Mouse (Mus musculus) natural killer cell, adult 2 months (primary cell): Measurements from ENCODE around the gene Lcmt1.

Experiments
- DNase-seq, 2 experiments: peaks; one replicate each; pipeline ENCODE4 v3.0.0; 2022; ENCODE audit warnings: low spot score in 2 of 2

Gene Lcmt1

DNA sequence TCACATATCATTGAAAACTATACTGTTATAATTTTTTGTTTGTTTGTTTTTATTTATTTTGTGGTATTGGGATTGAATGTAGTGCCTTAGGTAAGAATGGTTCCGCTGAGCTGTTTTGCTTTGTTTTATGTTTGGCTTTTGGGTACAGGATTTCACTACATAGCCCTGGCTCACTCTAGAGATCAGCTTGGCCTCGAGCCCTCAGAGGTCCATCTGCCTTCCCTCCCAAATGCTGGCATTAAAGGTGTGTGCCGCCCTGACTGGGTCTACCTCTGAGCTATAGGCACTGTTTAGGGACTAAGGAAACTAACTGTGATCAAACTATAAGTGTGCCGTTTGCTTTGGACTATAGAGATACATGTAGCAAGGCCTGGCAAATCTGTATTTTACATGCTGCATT, 29.7 kb downstream of the Lcmt1 start:
- DNase-seq: no peak

DNA sequence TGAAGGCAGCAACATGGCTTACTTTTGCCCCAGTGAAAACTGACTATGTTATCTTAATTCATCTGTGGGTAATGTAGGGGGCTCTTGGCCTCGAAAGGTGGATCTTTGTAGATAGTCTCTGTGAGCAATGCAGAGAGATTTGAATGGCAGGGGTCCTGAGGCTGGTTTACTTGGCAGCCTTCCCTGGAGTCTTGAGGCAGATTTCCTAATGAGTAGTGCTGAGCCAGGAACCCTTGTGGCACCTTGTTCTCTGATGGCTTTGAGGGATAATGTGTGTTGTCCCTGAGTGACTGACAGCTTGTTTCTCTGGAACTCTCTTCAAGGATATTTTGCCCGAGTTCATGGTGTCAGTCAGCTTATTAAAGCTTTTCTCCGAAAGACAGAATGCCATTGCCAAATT, 31.5 kb downstream of the Lcmt1 start:
- DNase-seq: no peak

DNA sequence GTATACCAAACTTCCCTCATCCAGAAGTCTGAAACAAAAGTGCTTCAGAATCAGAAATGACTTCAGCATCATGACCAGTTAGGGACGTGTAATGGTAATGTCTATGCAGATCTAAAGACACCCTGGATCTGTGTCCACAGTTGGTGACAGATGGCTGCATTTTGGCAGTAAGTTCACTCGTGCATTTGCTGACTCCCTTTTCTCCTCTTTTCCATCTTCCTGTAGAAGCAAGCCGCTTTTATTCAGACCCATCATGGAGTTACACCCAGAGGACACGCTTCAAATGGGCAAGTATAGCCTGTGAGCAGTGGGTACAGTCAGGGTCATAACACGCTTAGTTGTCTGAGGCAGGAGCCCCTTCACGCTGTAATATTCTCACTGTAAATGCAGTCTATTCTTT, 34.6 kb downstream of the Lcmt1 start:
- no peak for DNase-seq

DNA sequence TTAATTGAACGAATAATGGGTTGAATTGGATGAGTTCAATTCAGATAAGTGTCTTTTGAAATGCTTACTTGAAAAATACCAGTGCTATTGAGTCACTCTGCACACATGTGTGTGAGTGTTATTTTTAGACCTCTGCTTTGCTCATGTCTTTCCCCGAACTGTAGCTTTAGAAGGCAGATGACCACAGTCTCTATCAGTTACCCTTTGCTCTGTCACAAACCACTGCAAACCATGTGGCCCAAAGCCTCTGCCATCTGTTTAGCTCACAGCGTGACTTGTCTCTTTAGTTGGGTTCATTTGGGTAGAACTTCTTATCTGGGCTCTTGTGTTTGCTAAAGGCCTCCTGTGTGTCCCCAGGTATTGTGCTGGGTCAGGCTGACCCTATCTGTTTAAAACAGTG, 36.0 kb downstream of the Lcmt1 start:
- DNase-seq: no peak

DNA sequence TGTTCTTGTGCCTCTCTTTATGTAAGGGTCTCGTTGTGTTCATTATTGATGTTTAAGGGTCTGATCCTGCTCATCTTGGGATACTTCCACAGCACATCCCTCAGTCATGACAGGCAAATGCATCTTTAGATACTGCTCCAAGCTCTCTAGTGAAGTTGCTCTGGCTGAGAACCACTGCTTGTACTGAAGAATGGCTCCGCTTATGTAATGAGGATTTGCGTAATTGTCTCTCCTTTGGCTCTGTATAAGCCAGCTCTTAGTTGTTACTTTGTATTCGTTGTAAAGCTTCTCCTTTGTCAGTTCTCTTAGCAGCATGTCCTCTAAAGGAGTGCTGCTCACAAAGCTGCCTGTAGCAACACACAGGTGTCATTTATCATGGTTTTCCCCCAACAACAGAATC, 37.4 kb downstream of the Lcmt1 start:
- no peak for DNase-seq

DNA sequence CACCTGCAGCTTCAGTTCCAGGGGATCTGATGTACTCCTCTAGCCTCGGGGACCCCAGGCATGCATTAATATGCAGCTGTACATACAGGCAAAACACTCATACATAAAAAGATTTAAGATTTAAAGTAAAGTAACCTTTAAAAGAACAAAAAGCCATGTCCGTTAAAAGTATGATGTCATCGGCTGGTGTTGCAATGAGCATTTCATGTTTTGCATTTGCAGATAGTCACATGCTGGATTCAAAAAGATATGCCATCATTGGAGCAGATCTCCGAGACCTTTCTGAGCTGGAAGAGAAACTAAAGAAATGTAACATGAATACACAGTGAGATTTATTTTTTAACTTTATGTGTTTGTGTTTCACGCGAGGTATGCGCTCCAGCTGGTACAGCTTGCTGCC, 40.9 kb downstream of the Lcmt1 start:
- no peak for DNase-seq

DNA sequence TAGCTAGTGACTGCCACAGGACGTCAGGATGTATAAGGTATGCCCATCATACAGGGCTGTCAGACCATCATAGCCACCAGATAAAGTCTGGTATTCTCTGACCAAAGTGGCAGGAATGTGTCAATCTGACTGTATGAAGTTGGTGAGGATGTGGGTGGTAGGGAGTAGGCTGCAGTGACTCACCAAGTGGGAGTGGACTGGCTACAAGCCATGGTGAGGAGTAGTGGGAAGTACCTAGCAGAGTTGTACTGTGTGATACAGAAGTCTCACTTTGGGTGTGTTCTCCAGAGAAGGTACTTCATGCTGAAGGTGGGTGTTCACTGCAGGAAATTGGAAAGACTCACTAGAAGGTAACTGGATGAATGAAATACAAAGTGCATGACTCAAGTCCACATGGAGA, 41.5 kb downstream of the Lcmt1 start:
- peak in 1 of 2 experiments; percentile 13 for DNase-seq

DNA sequence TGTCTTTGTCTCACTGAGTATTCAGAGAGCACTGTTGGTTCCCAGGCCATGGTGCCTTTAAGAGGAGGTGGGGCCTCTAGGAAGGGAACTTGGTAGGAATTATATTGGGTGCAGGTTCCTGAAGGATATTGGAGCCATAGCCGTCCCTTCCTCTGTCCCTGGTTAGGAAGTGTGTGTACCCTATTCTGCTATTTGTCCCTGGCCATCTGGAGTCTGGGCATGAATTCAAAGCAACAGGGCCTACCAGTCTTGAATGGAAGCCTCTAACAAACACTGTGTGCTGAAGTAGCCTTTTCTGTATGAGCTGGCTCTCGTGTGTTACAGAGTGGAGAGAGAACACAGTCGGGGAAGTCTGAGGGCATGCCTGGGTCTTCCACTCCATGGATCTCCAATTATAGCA, 42.6 kb downstream of the Lcmt1 start:
- DNase-seq: no peak

DNA sequence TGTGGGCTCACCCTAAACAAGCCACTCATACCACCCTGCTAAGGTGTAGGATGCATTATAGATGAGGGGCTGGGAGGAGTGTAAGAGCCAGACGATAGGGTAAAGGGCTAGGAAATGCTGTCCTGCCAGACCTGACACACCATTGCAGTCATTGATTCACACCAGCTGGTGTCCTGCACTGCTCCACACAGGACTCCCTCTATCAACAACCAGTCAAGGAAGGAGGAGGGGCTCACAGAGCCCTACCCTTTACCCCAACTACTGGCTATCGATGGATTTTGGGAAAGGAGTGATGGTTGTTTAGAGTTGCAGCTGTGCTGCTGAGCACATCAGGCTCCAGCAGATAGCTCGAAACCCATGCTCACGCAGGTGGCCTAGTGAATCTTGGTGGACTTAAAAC, 47.2 kb downstream of the Lcmt1 start:
- no peak for DNase-seq

DNA sequence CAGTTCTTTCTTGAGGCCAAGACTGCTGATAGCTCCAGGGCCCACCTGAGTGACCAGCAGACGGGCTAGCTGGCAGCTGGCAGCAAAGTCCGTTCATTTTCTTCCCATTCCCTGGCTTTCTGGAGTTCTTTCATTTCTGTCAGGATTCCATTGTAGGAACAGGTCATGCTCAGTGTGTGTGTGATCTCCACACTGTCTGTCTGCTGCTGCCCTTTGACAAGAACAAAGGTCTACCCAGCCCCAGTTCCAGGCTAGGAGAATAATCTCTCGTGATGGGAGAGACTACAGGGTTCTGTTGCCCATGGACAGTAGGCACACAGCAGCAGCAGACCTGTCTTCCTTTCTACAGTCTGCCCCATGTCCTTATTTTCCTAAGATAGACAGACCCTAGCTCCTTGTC, 48.1 kb downstream of the Lcmt1 start:
- DNase-seq: no peak

DNA sequence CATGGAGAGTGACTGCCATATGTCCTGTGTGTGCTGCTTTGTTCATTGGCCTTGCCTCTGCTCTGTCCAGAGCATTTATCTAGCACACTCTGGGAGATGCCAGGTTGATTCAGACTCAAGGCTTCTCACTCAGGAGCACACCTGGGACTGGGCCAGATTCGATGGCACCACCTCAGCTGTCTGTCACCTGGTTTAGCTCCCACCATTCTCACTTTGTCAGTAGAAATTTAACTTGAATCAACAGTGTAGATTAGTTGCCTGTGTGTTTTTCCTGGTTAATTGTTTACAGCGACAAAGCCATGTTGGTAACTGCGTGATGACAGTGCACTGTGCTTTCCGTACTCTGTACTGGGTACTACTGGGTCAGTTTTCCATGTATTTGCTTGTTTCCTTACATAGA, 50.4 kb downstream of the Lcmt1 start:
- no peak for DNase-seq

DNA sequence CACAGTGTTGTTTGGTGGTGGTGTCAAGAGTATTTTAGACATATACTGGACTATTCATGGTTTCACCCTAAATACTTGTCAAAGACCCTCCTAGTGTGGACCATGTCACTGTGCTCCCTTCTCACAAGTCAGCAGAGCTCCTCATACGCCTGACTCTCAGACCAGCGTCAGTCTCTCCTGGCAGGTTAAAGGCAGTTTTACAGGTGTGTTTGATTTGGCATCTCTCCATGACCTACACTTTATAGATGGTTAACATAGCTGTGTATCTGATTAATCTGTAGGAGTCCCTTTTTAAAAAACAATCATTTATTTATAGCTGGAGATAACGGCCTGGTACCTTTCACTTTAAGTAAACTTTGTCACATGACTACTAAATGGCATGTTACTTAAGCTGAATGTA, 52.4 kb downstream of the Lcmt1 start:
- no peak for DNase-seq

DNA sequence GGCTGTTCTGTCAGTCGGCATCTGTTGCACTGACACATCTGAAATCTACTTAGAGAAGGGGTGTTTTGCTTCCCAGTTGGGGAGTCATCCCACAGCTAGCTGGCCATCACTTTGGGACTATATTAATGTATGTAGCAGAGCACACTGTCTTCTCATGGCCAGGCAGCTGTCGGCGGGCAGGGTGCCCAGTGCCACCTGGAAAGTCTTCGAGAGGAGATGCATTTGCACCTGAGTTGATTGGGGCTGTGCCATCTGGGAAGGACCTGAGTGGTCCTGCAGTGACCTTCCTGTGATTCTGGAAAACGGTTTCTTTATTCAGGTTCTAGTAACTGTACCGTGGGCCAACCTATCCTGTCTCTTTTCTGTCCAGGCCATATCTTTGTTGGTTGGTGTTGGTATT, 54.7 kb downstream of the Lcmt1 start:
- DNase-seq: no peak

DNA sequence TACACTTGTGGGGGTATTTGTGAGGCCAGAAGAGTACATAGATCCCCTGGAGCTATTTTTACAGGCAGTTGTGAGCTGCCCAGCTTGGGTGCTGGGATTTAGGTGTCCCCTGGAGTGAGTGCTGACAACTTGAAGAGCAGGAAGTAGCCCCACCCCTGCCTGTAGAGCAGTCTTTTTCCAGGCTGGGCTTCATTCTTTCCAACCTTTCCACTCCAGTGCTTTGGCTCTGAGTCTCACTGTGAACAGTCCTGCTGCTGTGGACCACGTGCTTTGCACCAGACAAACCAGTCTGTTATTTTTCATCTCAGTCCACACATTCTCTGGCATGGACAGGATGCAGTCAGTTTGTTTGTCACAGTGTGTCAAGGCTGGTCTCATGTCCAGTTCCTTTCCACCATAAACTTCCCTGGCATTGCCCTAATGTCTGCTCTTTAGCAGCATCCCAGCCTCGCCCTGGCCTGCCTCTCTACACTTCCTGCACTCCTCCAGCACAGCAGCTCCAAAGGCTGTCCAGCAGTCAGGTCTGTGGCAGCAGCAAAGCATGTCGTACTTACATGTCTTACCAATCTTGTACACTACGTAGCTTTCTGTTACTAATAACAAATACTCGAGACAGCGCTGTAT, 55.7 kb downstream of the Lcmt1 start:
- DNase-seq: no peak

DNA sequence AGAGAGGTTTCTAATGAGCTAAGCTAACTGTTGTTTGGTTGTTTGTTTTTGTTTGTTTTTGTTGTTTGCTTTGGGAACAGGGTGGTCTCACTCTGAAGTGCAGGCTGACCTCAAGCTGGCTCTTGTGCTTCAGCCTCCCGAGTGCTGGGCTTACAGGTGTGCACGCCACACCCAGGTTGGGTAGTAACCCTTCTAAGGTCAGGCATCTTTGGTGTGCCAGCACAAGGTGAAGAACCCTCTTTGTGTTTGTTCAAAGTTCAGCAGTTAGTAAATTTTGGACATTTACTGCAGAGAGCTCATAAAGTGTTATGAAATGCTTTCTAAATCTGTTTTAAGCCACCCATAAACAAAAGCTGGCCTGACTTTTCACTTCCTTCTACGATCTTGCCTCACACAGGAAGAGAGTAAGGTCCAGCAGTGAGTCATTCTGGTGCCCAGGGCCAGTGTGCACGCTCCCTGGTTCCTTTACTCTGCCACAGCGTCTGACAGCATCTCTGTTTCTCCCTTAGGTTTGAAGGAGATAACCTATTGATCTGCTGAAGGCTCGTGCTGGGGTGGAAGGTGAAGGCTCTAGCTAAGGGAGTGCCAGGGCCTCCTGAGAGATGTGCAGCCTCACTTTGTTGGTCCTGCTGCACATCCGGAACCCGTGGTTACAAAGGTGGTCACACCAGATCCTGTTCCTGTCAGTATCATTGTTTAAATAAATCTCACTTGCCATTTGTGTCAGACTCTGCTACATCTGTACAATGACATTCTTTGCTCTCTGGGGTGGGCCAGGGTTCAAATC, 60.2 kb downstream of the Lcmt1 start:
- DNase-seq: peak; percentile 21 to 31

DNA sequence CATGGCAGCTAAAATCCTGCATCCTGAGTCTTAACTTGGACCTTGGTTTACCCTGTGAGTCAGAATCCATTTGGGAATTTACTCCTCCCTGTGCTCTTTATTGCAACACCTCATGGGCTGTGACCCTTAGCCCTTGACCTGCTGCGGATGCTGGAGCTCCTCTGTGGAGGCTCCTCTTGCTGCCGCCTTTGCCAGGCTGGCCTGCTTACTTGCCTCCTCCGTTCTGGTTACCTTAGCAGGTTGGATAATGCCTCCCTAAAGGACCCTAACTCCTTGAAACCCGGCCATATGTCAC, 60.8 kb downstream of the Lcmt1 start:
- DNase-seq: no peak

DNA sequence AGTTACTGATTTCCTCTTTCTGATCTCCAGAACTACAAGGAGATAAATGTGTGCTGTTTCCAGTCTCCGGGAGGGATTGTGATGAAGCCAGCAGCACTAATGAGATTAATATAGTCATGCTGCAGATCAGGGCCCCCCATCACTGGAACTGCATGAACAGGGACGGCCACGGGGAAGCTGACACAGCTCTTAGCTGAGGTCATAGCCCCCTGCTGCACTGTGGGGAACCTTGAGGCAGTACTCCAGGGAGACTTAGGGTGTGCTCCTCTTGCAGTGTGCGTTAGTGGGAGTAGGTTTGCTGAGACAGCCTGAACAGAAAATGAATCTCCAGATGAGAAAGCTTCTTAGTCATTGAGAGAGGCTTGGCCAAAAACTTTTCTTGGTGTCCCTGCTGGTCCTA, 61.6 kb downstream of the Lcmt1 start:
- no peak for DNase-seq

DNA sequence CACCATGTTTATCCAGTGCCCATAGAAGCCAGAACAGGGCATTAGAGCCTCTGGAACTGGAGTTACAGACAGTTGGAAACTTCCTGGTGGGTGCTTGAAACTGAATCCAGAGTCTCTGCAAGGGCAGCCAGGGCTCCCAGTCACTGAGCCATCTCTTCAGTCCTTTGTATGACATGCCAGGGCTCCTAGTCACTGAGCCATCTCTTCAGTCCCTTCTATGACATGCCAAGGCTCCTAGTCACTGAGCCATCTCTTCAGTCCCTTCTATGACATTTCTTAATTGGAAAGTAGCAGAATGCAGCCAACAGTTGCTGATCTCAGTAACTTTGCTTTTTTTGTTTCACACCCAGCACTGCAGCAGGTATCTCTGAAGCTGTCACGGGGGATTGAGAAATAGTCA, 72.5 kb downstream of the Lcmt1 start:
- no peak for DNase-seq

DNA sequence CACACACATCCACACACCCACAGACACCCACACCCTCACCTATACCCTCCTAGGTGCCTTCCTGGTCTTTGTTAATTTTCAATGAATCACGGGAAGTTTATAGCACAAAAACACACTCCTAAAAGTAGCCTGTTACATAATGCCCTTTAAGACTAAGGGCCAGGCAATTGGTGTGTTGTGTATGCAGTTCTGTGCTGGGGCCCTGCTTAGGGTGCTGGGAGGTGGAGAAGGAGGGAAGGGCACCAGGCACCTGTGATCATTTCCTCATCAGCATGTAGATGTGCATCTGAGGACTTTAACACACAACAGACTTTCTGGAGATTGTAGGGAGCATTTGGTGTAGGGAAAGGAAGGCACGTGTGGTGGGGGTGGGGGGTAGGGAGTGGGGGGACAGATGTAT, 79.2 kb downstream of the Lcmt1 start:
- DNase-seq: no peak

DNA sequence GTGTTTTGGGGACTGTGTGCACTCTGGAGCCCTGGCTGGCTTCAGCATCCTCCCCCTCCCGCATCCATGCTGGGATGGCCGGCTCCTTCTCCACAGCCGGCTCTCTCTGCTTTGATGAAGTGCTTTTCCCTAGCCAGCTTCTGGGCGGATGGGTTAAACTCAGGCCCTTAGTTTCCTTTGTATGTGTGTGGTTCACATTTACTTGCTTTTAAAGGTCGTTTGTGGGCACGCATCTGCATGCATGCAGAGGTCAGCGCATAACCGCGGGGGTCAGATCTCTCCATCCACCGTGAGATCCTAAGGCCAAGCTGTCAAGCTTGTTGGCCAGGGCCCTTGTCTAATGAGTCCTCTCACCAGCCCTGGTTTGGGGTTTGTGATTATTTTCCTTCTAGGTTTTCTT, 80.1 kb downstream of the Lcmt1 start:
- DNase-seq: no peak

DNA sequence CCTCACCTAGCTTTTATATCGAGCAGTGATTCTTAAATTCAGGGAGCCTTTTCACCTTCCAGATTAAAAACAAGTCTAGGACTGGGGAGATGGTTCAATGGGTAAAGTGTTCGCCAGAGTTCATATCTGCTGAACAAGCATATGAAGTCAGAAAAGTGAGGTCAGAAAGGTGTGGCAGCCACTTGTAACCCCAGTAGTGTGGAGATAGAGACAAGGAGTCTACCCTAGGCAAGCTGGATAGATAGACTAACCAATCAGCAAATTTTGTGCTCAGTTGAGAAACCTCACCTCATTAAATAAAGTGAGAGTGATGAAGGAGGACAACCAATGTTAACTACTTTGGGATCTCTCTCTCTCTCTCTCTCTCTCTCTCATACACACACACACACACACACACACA, 80.9 kb downstream of the Lcmt1 start:
- no peak for DNase-seq

DNA sequence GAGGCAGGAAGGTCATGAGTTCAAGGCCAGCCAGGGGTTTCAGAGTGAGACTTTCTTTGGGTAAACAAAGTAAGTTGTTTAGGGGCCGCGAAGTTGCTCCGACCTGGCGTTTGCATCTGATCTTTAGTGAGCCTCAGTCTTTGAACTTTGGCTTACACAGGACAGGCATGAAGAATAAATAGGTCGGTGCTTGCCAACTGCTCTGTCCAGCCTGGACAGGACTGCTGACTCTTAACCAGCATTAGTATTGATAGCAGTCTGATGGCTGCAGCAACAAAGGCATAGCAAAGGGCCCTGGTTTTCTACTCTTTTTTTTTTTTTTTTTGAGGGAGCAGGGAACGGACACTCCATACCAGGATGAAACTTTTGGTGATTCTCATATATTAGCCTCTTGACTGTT, 83.0 kb downstream of the Lcmt1 start:
- no peak for DNase-seq

DNA sequence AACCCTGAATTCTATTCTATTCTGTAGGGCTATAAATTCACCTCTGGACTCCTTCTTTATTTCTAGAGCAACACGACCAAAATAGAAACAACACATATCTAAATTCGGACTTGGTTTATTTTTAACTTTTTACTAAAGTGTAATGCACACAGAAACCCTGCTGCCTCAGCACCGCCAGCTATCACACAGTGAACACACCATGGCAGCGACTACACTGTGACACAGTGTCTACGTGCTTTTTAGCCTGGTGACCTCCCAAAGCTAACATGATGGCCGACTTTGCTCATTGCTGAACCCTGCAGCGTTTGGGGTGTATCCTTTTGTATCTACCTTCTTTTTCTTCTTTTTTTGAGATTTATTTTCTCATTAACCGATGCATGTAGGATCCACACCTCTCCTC, 83.5 kb downstream of the Lcmt1 start:
- DNase-seq: no peak

DNA sequence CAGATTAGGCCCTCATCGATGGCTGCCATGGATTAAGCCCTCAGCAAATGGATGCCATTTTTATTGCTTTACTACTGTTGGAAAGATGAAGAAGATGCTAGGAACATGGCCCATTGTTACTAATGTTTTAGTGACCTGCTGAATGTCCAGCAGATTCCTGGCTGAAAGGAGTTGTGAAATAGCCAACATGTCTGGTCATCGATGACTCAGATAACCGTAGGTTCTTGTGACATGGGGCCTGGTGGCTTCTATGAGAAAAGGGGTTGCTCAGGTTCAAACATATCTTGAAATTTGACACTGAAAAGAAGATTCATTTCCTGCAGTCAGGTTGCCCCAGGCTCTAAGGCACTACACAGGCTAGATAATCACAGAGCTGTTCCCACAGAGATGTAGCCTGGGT, 85.5 kb downstream of the Lcmt1 start:
- no peak for DNase-seq
